ENCODE assay signal across 9 mouse cellular contexts in genomic region chr16:24449806-24450205, GRCm38 (mm10). TPM values are rescaled to one million over a fixed set of nuclear protein-coding genes. Genes with fewer than 3 reads are reported as not detected.
DNase-seq lines count a peak whose midpoint lies in the region; ATAC-seq and TF ChIP-seq lines count a peak whose summit lies in the region.
"Had no signal": no experiment of that assay in that cellular context is flagged by ENCODE, and none has a peak within 500 bp of the region (broad histone marks: within the 10 kb centered on the region; RNA-seq: fewer than 3 reads in every experiment).

No protein-coding gene starts in this region.

- no peak for TF ChIP-seq CTCF in thymus, adult 2 months (IDR thresholded peaks at IDR 0.05; ENCODE audit: borderline replicate concordance, control insufficient read depth, extremely low read depth, insufficient read depth, low read length, poor library complexity)
- TF ChIP-seq CTCF in kidney, postnatal 0 days (IDR thresholded peaks at IDR 0.05; ENCODE audit: low read depth) = no peak

- no peaks in the 10 kb centered on the region for H3K27me3 ChIP-seq in thymus, adult 2 months (ENCODE audit: control insufficient read depth, insufficient read depth, low read length)
- H3K27me3 ChIP-seq in kidney, postnatal 0 days (ENCODE audit: insufficient read depth, low read length) = no peaks in the 10 kb centered on the region
- H3K27me3 ChIP-seq in forebrain, embryonic 16.5 days (replicated peaks; ENCODE audit: control insufficient read depth, insufficient read depth, low read length) = no peaks in the 10 kb centered on the region

- no peaks in the 10 kb centered on the region for H3K36me3 ChIP-seq in thymus, adult 2 months (ENCODE audit: control insufficient read depth, insufficient read depth, low read length)
- no peaks in the 10 kb centered on the region for H3K36me3 ChIP-seq in kidney, postnatal 0 days (ENCODE audit: insufficient read depth, low read length)
- no peaks in the 10 kb centered on the region for H3K36me3 ChIP-seq in forebrain, embryonic 16.5 days (ENCODE audit: control insufficient read depth, insufficient read depth)

- H3K4me3 ChIP-seq in thymus, adult 2 months (ENCODE audit: control insufficient read depth, insufficient read depth, low read length) = no peak overlapping the region
- no peak overlapping the region for H3K4me3 ChIP-seq in kidney, postnatal 0 days (replicated peaks; ENCODE audit: low read depth, low read length)
- no peak overlapping the region for H3K4me3 ChIP-seq in forebrain, embryonic 16.5 days (replicated peaks; ENCODE audit: low read length)

- TF ChIP-seq POLR2A in thymus, adult 2 months (IDR thresholded peaks at IDR 0.05; ENCODE audit: control insufficient read depth, extremely low read depth, insufficient read depth, low read length, poor library complexity) = no peak

- no peak overlapping the region for H3K9ac ChIP-seq in kidney, postnatal 0 days (ENCODE audit: low read depth, low read length)
- H3K9ac ChIP-seq in forebrain, embryonic 16.5 days (replicated peaks; ENCODE audit: low read depth, low read length) = no peak overlapping the region
- H3K9ac ChIP-seq: liver, embryonic 14.5 days had no signal

- DNase-seq in adrenal gland, postnatal 10 days = peak; percentile 54
- no peak for DNase-seq in adrenal gland, adult 2 months
- DNase-seq in thymus, adult 2 months = peak; percentile 13
- DNase-seq in thymus, postnatal 0 days (ENCODE audit: low spot score) = no peak
- peak; percentile 57 for DNase-seq in kidney, postnatal 0 days (ENCODE audit: low spot score)
- peak; percentile 57 for DNase-seq in thymus, postnatal 4 days
- DNase-seq in layer of hippocampus, adult 8-10 months (ENCODE audit: low spot score in 2 of 2) = no peak

- no peaks in the 10 kb centered on the region for H3K9me3 ChIP-seq in kidney, postnatal 0 days (replicated peaks; ENCODE audit: low read length)
- no peaks in the 10 kb centered on the region for H3K9me3 ChIP-seq in forebrain, embryonic 16.5 days (ENCODE audit: control insufficient read depth, low read length)

- WGBS in thymus, adult 2 months = 95% methylated on average over 7 of the region's 8 CpGs
- WGBS in kidney, postnatal 0 days = 23% methylated on average over 7 of the region's 8 CpGs
- WGBS in forebrain, embryonic 16.5 days = 27% methylated on average over 8 of the region's 8 CpGs

- no peak overlapping the region for H3K4me2 ChIP-seq in kidney, postnatal 0 days (ENCODE audit: low read length)
- H3K4me2 ChIP-seq in forebrain, embryonic 16.5 days (ENCODE audit: low read length) = no peak overlapping the region

- H3K4me1 ChIP-seq in thymus, adult 2 months (replicated peaks; ENCODE audit: control insufficient read depth, insufficient read depth, low read length) = peaks cover 15% of the 10 kb centered on the region
- peaks cover 40% of the 10 kb centered on the region for H3K4me1 ChIP-seq in kidney, postnatal 0 days (replicated peaks; ENCODE audit: insufficient read depth, low read length)
- peaks cover 5% of the 10 kb centered on the region for H3K4me1 ChIP-seq in forebrain, embryonic 16.5 days (replicated peaks; ENCODE audit: control insufficient read depth, insufficient read depth, low read length)

- ATAC-seq in kidney, postnatal 0 days (replicated peaks; ENCODE audit: low FRiP score, low read depth) = peak; percentile 80
- no peak for ATAC-seq in forebrain, embryonic 16.5 days

- peak overlapping the region; percentile 1; the same call in 1 of the 2 replicates for H3K27ac ChIP-seq in thymus, adult 2 months (ENCODE audit: control insufficient read depth, insufficient read depth, low read length)
- peak overlapping the region; percentile 67; the same call in 1 of the 2 replicates for H3K27ac ChIP-seq in kidney, postnatal 0 days
- no peak overlapping the region for H3K27ac ChIP-seq in forebrain, embryonic 16.5 days (ENCODE audit: low read length)
- H3K27ac ChIP-seq: liver, embryonic 14.5 days had no signal

RNA-seq across cellular contexts. Expression of gene Lpp, which starts 56.5 kb away (rescaled TPM):
- total RNA-seq in adrenal gland, postnatal 10 days (2021) = 10 to 100 TPM; 42.2 to 60.6 TPM
- total RNA-seq in adrenal gland, adult 2 months (2021) = 10 to 100 TPM; 35.1 to 94.8 TPM
- 15.0 and 32.3 TPM in 2 replicates for polyA plus RNA-seq in adrenal gland, adult 2 months (2012; rRNA removed)
- polyA plus RNA-seq in thymus, adult 2 months (2012; rRNA removed) = 14.1 and 15.0 TPM in 2 replicates
- 12.3 and 17.1 TPM in 2 replicates for polyA plus RNA-seq in thymus, postnatal 0 days (2015; fragmentation: Nextera tagmentation; extraction: Ambion mirVana)
- polyA plus RNA-seq in kidney, postnatal 0 days (2015; fragmentation: Nextera tagmentation; extraction: Ambion mirVana) = 32.9 and 39.5 TPM in 2 replicates
- total RNA-seq in layer of hippocampus, adult 8-10 months (2022) = 10 to 100 TPM in 2 of 4 experiments, 1 to 10 TPM in 2; 8.3 to 12.0 (median 10.4) TPM
- 10.5 and 12.2 TPM in 2 replicates for polyA plus RNA-seq in forebrain, embryonic 16.5 days (2015; fragmentation: Nextera tagmentation; extraction: Ambion mirVana)

Comparison
In these comparisons a context has a peak if more than half of its experiments do, and no peak if none do; other contexts are left out.
1. DNase-seq: peak in adrenal gland, postnatal 10 days (single experiment), thymus, adult 2 months (single experiment), kidney, postnatal 0 days (single experiment) and thymus, postnatal 4 days (single experiment); none in adrenal gland, adult 2 months (single experiment), thymus, postnatal 0 days (single experiment) and layer of hippocampus, adult 8-10 months (0 of 2).